Mouse (Mus musculus): ENCODE measurements at regions not wholly inside any gene's neighbourhood (a gene's known extent, or its start where the extent isn't known, plus 50 kb on each side); places are given as distances from the start of the nearest gene placed in this dataset.

GRCm38 (mm10) chr1:77859931-77860330, 337.0 kb downstream of the Pax3 start:
- Histone ChIP-seq H3K79me2 (ENCODE audit: control insufficient read depth, insufficient read depth) (no peaks in the 10 kb centered on the region), H3K4me3 (no peak overlapping the region), H3K36me3 (ENCODE audit: control insufficient read depth, insufficient read depth) (no peaks in the 10 kb centered on the region), H3ac (ENCODE audit: control insufficient read depth, insufficient read length) (no peak overlapping the region), H3K27me3 (ENCODE audit: control insufficient read depth, insufficient read depth, insufficient read length) (no peaks in the 10 kb centered on the region), H3K4me2 (ENCODE audit: low read depth) (no peak overlapping the region)
- no peak for TF ChIP-seq TCF3 (IDR thresholded peaks at IDR 0.05; ENCODE audit: insufficient read length, low read depth)
- TF ChIP-seq MAX (IDR thresholded peaks at IDR 0.05; ENCODE audit: low read depth): no peak
- no peak for TF ChIP-seq SRF (IDR thresholded peaks at IDR 0.05; ENCODE audit: control insufficient read depth, insufficient read length, low read depth)
- no peak for TF ChIP-seq E2F4 (IDR thresholded peaks at IDR 0.05; ENCODE audit: insufficient read depth)
- no peak for TF ChIP-seq POLR2AphosphoS2 (IDR thresholded peaks at IDR 0.05; ENCODE audit: insufficient read length, low read depth)
- TF ChIP-seq POLR2A (IDR thresholded peaks at IDR 0.05; ENCODE audit: insufficient read length, low read depth): no peak
- TF ChIP-seq CEBPB (IDR thresholded peaks at IDR 0.05; ENCODE audit: insufficient read depth, poor library complexity, severe bottlenecking): no peak
- TF ChIP-seq TCF12 (IDR thresholded peaks at IDR 0.05; ENCODE audit: insufficient read depth, poor library complexity, severe bottlenecking): no peak
- no peak for TF ChIP-seq MYOG (IDR thresholded peaks at IDR 0.05; ENCODE audit: control insufficient read depth in 1 of 3, insufficient read depth in 1 of 3, insufficient read length in 2 of 3, low read depth in 2 of 3)
- no peak for TF ChIP-seq MYOD1 (IDR thresholded peaks at IDR 0.05; ENCODE audit: control insufficient read depth in 1 of 3, insufficient read length in 2 of 3, low read depth in 2 of 3)

GRCm38 (mm10) chr1:77854366-77854765, 339.5 kb upstream of the Epha4 start:
- Histone ChIP-seq H3K79me2 (ENCODE audit: control insufficient read depth, insufficient read depth) (no peaks in the 10 kb centered on the region), H3ac (ENCODE audit: control insufficient read depth, insufficient read length) (no peak overlapping the region), H3K4me3 (no peak overlapping the region), H3K27me3 (ENCODE audit: control insufficient read depth, insufficient read depth, insufficient read length) (no peaks in the 10 kb centered on the region), H3K36me3 (ENCODE audit: control insufficient read depth, insufficient read depth) (no peaks in the 10 kb centered on the region), H3K4me2 (ENCODE audit: low read depth) (no peak overlapping the region)
- TF ChIP-seq MYOD1 (IDR thresholded peaks at IDR 0.05; ENCODE audit: control insufficient read depth in 1 of 3, insufficient read length in 2 of 3, low read depth in 2 of 3) (no peak), MAX (IDR thresholded peaks at IDR 0.05; ENCODE audit: low read depth) (no peak), POLR2A (IDR thresholded peaks at IDR 0.05; ENCODE audit: insufficient read length, low read depth) (no peak), E2F4 (IDR thresholded peaks at IDR 0.05; ENCODE audit: insufficient read depth) (no peak), MYOG (IDR thresholded peaks at IDR 0.05; ENCODE audit: control insufficient read depth in 1 of 3, insufficient read depth in 1 of 3, insufficient read length in 2 of 3, low read depth in 2 of 3) (no peak), POLR2AphosphoS2 (IDR thresholded peaks at IDR 0.05; ENCODE audit: insufficient read length, low read depth) (no peak), REST (IDR thresholded peaks at IDR 0.05; ENCODE audit: insufficient read depth, insufficient read length) (no peak), SRF (IDR thresholded peaks at IDR 0.05; ENCODE audit: control insufficient read depth, insufficient read length, low read depth) (no peak), TCF12 (IDR thresholded peaks at IDR 0.05; ENCODE audit: insufficient read depth, poor library complexity, severe bottlenecking) (no peak), USF1 (IDR thresholded peaks at IDR 0.05; ENCODE audit: low read depth) (no peak), CEBPB (IDR thresholded peaks at IDR 0.05; ENCODE audit: insufficient read depth, poor library complexity, severe bottlenecking) (no peak)

GRCm38 (mm10) chr1:77847766-77848615, 333.1 kb upstream of the Epha4 start:
- TF ChIP-seq POLR2AphosphoS2 (IDR thresholded peaks at IDR 0.05; ENCODE audit: insufficient read length, low read depth) (no peak), POLR2A (IDR thresholded peaks at IDR 0.05; ENCODE audit: insufficient read length, low read depth) (no peak), E2F4 (IDR thresholded peaks at IDR 0.05; ENCODE audit: insufficient read depth) (no peak)
- Histone ChIP-seq H3ac (ENCODE audit: control insufficient read depth, insufficient read length) (no peak overlapping the region), H3K79me2 (ENCODE audit: control insufficient read depth, insufficient read depth) (no peaks in the 10 kb centered on the region), H3K36me3 (ENCODE audit: control insufficient read depth, insufficient read depth) (no peaks in the 10 kb centered on the region), H3K27me3 (ENCODE audit: control insufficient read depth, insufficient read depth, insufficient read length) (no peaks in the 10 kb centered on the region), H3K4me2 (ENCODE audit: low read depth) (no peak overlapping the region), H3K4me3 (no peak overlapping the region)

- H3K4me3 ChIP-seq: no peak overlapping the region
- no peaks in the 10 kb centered on the region for H3K36me3 ChIP-seq (ENCODE audit: control insufficient read depth, insufficient read depth)
- no peaks in the 10 kb centered on the region for H3K79me2 ChIP-seq (ENCODE audit: control insufficient read depth, insufficient read depth)
- H3K4me2 ChIP-seq (ENCODE audit: low read depth): no peak overlapping the region
- no peaks in the 10 kb centered on the region for H3K27me3 ChIP-seq (ENCODE audit: control insufficient read depth, insufficient read depth, insufficient read length)
- no peak overlapping the region for H3ac ChIP-seq (ENCODE audit: control insufficient read depth, insufficient read length)
- TF ChIP-seq TCF3 (IDR thresholded peaks at IDR 0.05; ENCODE audit: insufficient read length, low read depth) (no peak), POLR2AphosphoS2 (IDR thresholded peaks at IDR 0.05; ENCODE audit: insufficient read length, low read depth) (no peak), TCF12 (IDR thresholded peaks at IDR 0.05; ENCODE audit: insufficient read depth, poor library complexity, severe bottlenecking) (no peak), MYOG (IDR thresholded peaks at IDR 0.05; ENCODE audit: control insufficient read depth in 1 of 3, insufficient read depth in 1 of 3, insufficient read length in 2 of 3, low read depth in 2 of 3) (no peak), E2F4 (IDR thresholded peaks at IDR 0.05; ENCODE audit: insufficient read depth) (no peak), MYOD1 (IDR thresholded peaks at IDR 0.05; ENCODE audit: control insufficient read depth in 1 of 3, insufficient read length in 2 of 3, low read depth in 2 of 3) (no peak), MAX (IDR thresholded peaks at IDR 0.05; ENCODE audit: low read depth) (no peak), POLR2A (IDR thresholded peaks at IDR 0.05; ENCODE audit: insufficient read length, low read depth) (no peak)
Observed at GRCm38 (mm10) chr1:77846039-77846727, 331.3 kb upstream of the Epha4 start.

Measured in myocyte (in vitro differentiated cells).